Mouse (Mus musculus): ENCODE measurements around the gene Ccdc110.

Ccdc110 gene

DNA sequence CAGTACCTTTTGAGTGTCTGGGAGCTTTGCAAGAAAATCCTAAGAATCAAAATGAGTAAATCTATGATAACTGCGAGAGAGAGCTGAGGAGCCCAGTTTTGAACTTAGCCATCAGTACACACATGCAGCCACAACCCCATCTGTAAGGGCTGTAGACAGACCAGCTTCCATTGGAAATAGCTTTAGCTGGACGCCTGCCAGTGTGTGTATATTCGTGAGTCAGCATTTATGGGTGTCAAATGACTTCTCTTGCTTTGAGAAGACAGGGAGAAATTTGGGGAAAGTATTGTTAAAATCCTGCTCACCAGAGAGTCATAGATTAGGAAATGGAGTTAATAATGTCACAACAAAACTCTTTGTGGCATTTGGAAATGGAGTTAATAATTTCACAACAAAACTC, 52.2 kb downstream of the Ccdc110 start:
- DNase-seq: no peak

DNA sequence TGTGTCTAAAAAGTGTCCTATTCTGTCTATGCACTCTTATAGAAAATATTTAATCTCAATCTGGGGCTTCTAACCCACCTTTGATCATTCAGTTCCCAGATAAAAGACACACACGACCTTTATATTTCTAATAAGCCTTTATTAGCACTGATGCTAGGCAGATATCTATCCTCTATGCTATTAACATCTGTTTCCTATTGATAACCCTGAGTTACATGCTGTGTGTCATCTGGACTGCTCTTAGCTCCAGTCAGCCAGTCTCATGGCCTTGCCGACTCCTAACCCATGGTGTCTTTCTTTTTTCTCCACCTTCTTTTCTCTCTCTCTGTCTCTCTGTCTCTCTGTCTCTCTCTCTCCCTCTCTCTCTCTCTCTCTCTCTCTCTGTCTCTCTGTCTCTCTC, 53.8 kb downstream of the Ccdc110 start:
- DNase-seq: no peak

DNA sequence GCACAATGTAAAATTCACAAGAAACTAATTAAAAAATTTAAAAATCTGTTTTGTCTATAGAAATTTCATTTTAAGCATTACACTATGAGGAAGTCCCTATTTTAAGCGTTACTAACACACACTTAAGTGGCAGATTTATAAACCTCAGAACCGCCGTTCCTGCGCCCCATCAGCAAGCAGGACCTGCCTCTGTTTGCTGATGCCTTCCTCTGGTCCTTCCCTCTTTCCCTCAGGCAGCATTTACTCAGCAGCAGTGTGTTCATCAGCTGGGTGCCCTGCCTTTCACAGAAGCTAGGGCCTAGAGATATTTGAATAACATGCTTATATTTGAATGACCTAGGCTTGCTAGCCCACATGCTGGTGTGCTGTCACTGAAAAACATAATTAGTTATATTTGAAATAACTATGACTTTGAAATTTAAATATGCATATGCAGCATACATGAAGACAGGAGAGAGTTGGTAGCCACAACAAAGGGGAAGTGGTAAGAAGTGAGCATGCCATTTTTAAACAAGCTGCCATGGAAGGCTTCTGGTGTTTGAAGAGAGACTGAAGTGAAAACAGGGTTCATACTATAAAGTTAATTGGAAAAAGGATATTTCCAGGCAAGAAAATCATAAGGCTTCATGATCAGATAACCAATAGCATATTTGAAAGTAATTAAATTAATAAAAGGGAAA, 56.4 kb downstream of the Ccdc110 start:
- DNase-seq: no peak

All from cerebellum, adult 9-10 months (tissue).